Mouse (Mus musculus): ENCODE measurements around the gene Pinlyp. TPM values are rescaled to one million over a fixed set of nuclear protein-coding genes. Genes with fewer than 3 reads are reported as not detected.

Pinlyp gene
- polyA plus RNA-seq, 1 experiment from 2014 or later, result 6.8 TPM

DNA sequence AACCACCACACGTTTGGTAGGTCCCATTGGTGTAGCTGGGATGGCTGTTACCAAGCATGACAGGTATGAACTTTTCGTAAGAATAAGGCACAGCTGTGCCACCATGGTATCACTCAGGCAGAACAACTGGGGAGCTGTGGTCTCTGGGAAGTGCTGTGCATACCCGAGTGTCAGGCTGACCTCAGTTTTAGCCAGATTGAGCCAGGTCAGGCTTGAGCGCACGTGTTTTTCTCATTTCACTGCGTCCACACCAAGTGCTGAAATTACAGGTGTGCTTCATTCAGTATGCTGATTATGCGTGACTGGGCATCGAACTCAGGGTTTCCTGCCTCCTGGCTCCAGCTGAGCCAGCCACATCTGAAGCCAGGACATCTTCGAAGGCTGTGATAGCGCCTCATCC, 9.9 kb upstream of the Pinlyp start:
- no peaks in the 10 kb centered on the region for H3K27me3 ChIP-seq (replicated peaks)
- no peak overlapping the region for H3K4me2 ChIP-seq
- no peaks in the 10 kb centered on the region for H3K4me1 ChIP-seq
- H3K9me3 ChIP-seq, result no peaks in the 10 kb centered on the region
- no peak for ATAC-seq (ENCODE audit: insufficient read depth, low FRiP score, low read depth)
- 92% methylated on average over 10 of the region's 10 CpGs for WGBS
- no peak overlapping the region for H3K4me3 ChIP-seq (replicated peaks)
- peaks cover 29% of the 10 kb centered on the region for H3K36me3 ChIP-seq
- no peak overlapping the region for H3K27ac ChIP-seq
- H3K9ac ChIP-seq, result no peak overlapping the region

DNA sequence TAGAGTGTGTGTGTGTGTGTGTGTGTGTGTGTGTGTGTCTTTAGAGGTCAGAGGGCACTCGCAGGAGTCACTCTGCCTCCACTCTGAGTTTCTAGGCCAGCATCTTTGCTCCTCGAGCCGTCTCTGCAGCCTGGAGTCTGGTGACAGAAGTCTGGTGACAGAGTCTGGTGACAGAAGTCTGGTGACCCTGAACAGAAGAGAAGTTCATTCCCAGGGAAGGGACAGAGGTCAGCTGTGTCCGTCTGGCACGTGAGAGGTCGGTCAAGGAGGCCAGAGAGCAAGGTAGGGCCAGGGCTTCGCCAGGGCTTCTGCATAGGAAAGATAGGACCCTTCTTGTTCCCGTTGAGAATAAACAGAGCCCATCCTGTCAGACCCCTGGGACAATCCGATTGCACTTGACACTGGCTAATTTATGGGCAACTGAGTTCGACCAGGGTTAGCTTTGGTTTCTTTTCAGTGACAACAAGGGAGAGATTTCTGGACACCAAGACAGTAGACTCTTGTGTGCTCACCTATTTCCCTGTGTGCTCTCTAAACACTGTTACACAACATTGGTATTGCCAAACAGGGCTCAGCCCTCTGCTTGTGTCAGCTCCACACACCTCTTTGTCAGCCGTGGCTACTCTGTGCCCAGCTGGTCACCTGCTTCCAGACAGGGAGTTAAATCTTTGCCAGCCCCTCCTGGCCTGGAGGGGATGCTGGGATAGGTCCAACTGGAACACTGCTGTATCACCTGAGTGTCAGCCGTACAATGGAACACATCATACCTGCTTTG, 6.3 kb upstream of the Pinlyp start:
- WGBS, result 84% methylated on average over 12 of the region's 12 CpGs

DNA sequence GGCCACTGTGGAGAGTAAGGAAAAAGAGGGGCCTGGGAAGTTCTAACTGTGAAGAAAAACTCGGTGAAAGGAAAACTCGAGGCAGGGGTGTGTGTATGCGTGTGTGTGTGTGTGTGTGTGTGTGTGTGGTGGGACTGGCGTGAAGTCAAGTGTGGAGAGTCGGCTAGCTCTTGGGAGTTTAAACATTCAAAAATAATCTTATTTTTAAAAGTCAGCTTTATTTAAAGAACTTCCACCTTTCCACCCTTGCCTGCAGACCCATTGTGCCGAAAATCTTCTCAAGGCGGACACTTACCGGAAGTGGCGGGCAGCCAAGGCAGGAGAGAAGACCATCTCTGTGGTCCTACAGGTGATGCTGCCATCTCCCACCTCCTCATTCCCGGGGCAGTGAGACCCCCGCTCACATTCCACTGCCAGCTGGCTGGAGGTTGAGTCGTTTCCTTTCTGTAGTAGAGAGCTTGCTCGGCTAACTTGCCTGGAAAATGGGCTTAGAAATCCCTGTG, 1.7 kb upstream of the Pinlyp start:
- Histone ChIP-seq H3K36me3 (peaks cover 8% of the 10 kb centered on the region; the same call in 1 of the 2 replicates), H3K27ac (peak overlapping the region; percentile 72), H3K4me2 (peak overlapping the region; percentile 72), H3K27me3 (replicated peaks) (no peaks in the 10 kb centered on the region), H3K9me3 (no peaks in the 10 kb centered on the region), H3K4me1 (peaks cover 10% of the 10 kb centered on the region), H3K9ac (peak overlapping the region; percentile 83), H3K4me3 (replicated peaks) (peak overlapping the region; percentile 90)
- WGBS, result 19% methylated on average over 13 of the region's 13 CpGs
- no peak for ATAC-seq (ENCODE audit: insufficient read depth, low FRiP score, low read depth)

More for the DNA sequence above, 6.3 kb upstream of the Pinlyp start:
- Histone ChIP-seq H3K4me1 (peaks cover 6% of the 10 kb centered on the region), H3K4me2 (no peak overlapping the region), H3K27me3 (replicated peaks) (no peaks in the 10 kb centered on the region), H3K9me3 (no peaks in the 10 kb centered on the region), H3K9ac (no peak overlapping the region), H3K4me3 (replicated peaks) (no peak overlapping the region), H3K27ac (no peak overlapping the region), H3K36me3 (peaks cover 27% of the 10 kb centered on the region)
- no peak for ATAC-seq (ENCODE audit: insufficient read depth, low FRiP score, low read depth)

DNA sequence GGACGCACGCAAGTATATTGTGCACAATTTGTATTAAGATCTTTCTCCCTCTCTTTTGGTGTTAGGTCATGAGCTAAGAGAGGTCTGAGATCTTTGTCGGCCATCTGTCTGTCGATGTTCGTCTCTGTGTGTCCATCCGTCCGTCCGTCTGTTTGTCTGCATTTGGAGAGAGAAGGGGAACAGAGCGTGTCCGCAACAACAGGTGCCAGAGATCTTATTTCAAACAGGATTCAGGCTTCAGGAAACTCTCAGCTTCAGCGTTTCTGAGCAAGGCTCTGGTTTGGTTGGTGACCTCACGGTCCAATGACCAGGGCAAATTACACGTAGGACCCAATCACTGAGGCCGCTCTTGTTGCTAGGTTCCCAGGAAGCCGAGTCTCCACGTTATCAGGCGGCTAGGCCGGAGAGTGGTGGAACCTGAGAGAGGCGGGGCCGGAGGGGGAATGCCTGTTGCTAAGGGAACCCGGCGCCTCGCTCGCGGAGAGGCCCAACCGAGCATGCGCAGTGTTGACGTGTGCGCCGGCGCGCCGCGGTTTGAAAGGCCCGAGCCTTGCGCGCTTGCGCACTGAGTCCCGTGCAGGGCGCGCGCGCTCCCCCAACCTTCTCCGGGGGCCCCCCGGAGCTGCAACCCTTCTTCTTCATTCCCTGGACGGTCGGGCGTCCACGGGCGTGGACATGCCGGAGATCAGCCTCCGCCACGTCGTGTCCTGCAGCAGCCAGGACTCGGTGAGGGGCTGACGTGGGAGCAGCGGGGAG, 894 bp upstream of the Pinlyp start:
- H3K4me2 ChIP-seq, result peak overlapping the region; percentile 72
- peak; percentile 99 for ATAC-seq (ENCODE audit: insufficient read depth, low FRiP score, low read depth)

DNA sequence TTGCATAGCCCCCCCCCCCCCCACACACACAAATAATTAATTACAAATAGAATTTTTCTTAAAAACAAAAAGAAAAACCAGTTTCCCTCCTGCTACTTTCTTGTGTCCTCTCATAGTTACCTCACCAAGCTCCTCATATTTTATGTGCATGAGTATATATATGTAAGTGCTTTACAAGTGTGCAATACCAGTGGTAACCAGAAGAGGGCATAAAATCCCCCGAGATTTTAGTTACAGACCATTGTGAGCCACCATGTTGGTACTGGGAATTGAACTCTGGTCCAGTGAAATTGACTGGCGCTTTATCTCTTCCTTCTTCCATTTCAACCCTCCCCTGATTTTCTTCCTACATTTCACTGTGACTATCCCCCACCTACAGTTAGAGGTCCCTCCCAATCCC, 1.4 kb downstream of the Pinlyp start:
- H3K27ac ChIP-seq, result no peak overlapping the region
- no peak for ATAC-seq (ENCODE audit: insufficient read depth, low FRiP score, low read depth)

More for the DNA sequence above, 894 bp upstream of the Pinlyp start:
- Histone ChIP-seq H3K9me3 (no peaks in the 10 kb centered on the region), H3K4me3 (replicated peaks) (peak overlapping the region; percentile 90), H3K4me1 (peaks cover 10% of the 10 kb centered on the region), H3K9ac (peak overlapping the region; percentile 83), H3K27ac (peak overlapping the region; percentile 83), H3K36me3 (peaks cover 8% of the 10 kb centered on the region; the same call in 1 of the 2 replicates), H3K27me3 (replicated peaks) (no peaks in the 10 kb centered on the region)
- under 1% methylated on average over 57 of the region's 57 CpGs for WGBS

DNA sequence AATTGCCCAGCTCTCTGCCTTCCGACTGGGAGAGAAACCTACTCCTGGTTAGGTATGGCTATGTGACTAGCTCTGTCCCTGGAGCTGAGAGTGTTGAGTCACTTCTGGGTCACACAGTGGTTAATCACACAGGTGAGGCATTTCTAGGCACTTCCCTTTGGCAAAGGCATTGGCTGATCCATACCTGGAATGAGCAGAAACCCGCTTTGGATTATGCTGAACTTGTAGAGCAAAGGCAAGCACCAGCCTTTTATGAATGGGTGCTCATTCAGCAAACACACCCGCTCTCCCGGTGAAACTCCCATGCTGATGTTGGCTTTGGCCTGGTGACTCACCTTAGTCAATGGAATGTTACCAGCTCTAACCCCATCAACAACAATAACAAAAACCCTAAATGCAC, 6.2 kb downstream of the Pinlyp start:
- WGBS, result 80% methylated on average over 4 of the region's 4 CpGs
- Histone ChIP-seq H3K4me1 (no peaks in the 10 kb centered on the region), H3K36me3 (0 out of 2 replicates have a peak, but pooled peaks cover 6% of the 10 kb centered on the region), H3K9me3 (no peaks in the 10 kb centered on the region), H3K27me3 (replicated peaks) (no peaks in the 10 kb centered on the region), H3K27ac (peak overlapping the region; percentile 31; the same call in 1 of the 2 replicates), H3K4me2 (no peak overlapping the region), H3K4me3 (replicated peaks) (no peak overlapping the region), H3K9ac (no peak overlapping the region)
- 0 out of 2 replicates have a peak, but pooled peaks have one; percentile 32 for ATAC-seq (ENCODE audit: insufficient read depth, low FRiP score, low read depth)

More for the DNA sequence above, 1.4 kb downstream of the Pinlyp start:
- Histone ChIP-seq H3K27me3 (replicated peaks) (no peaks in the 10 kb centered on the region), H3K4me1 (peaks cover 10% of the 10 kb centered on the region), H3K36me3 (peaks cover 2% of the 10 kb centered on the region; the same call in 1 of the 2 replicates), H3K9ac (no peak overlapping the region), H3K4me2 (no peak overlapping the region), H3K4me3 (replicated peaks) (no peak overlapping the region), H3K9me3 (no peaks in the 10 kb centered on the region)
- 78% methylated on average over 2 of the region's 2 CpGs for WGBS

DNA sequence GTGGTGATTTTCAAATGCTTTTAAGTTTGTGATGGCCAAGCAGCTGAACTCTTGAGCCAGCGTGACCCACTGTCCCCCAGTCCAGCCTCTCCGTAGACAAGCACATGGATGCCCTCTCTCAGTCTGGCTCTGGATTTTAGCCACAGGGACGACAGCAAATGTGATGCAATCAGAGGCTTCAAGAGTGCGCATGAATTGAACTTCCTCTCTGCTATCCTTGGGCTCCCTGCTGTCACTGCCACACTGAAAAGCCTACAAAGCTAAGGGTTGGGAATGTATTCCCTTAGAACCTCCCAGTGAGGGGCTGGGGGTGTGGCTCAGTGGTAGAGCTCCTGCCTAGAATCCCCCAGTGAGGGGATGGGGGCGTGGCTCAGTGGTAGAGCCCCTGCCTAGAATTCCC, 7.2 kb downstream of the Pinlyp start:
- 72% methylated on average over 5 of the region's 5 CpGs for WGBS
- Histone ChIP-seq H3K4me1 (0 out of 2 replicates have a peak, but pooled peaks cover 4% of the 10 kb centered on the region), H3K27me3 (replicated peaks) (no peaks in the 10 kb centered on the region), H3K9ac (no peak overlapping the region), H3K36me3 (peaks cover 10% of the 10 kb centered on the region), H3K27ac (no peak overlapping the region), H3K4me3 (replicated peaks) (no peak overlapping the region), H3K4me2 (no peak overlapping the region), H3K9me3 (no peaks in the 10 kb centered on the region)
- no peak for ATAC-seq (ENCODE audit: insufficient read depth, low FRiP score, low read depth)

DNA sequence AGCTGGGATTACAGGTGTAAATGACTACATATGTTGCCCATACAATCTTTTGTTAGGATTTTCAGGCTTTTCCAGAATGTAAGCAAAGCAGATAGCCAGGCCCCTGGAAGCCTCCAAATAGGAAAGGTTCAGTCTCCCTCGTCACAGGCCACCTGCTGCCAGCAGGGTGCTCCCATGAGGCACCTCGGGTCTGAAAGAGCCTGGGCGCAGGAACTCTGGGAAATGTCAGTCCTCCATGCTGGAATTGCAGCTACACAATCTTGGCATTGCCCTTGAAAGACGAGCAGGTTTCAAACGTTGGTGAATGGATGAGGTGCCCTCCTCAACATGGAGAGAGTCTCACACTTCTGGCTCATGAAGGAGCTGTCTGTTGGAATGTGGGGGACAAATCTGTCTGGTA, 7.8 kb downstream of the Pinlyp start:
- Histone ChIP-seq H3K4me3 (replicated peaks) (no peak overlapping the region), H3K9me3 (no peaks in the 10 kb centered on the region), H3K36me3 (peaks cover 15% of the 10 kb centered on the region), H3K4me1 (0 out of 2 replicates have a peak, but pooled peaks cover 6% of the 10 kb centered on the region), H3K4me2 (no peak overlapping the region), H3K9ac (no peak overlapping the region), H3K27ac (no peak overlapping the region), H3K27me3 (replicated peaks) (no peaks in the 10 kb centered on the region)
- 30% methylated on average over 5 of the region's 5 CpGs for WGBS
- no peak for ATAC-seq (ENCODE audit: insufficient read depth, low FRiP score, low read depth)

DNA sequence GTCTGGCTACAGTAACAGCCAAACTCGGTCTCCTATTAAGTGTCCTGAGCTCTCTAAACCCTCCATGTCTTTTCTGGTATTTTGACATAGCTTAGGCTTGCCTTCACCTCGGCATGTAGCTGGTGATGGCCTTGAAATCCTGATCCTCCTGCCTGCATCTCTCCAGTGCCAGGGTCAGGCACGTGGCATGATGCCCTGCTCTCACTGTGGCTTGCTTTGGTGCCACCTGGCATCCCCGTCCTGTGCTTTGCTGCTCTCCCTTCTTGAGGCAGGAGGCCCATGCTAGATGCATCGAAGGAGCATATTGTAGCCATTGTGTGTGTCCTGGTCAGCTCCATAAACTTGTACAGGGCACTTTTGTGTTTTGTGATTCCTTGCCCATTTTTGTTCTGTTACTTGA, 8.3 kb downstream of the Pinlyp start:
- H3K9ac ChIP-seq, result no peak overlapping the region
- WGBS, result 71% methylated on average over 5 of the region's 5 CpGs
- H3K27ac ChIP-seq, result no peak overlapping the region
- peaks cover 7% of the 10 kb centered on the region; the same call in 1 of the 2 replicates for H3K4me1 ChIP-seq
- no peaks in the 10 kb centered on the region for H3K27me3 ChIP-seq (replicated peaks)
- ATAC-seq (ENCODE audit: insufficient read depth, low FRiP score, low read depth), result no peak
- no peak overlapping the region for H3K4me2 ChIP-seq
- no peak overlapping the region for H3K4me3 ChIP-seq (replicated peaks)
- H3K36me3 ChIP-seq, result peaks cover 18% of the 10 kb centered on the region
- no peaks in the 10 kb centered on the region for H3K9me3 ChIP-seq

DNA sequence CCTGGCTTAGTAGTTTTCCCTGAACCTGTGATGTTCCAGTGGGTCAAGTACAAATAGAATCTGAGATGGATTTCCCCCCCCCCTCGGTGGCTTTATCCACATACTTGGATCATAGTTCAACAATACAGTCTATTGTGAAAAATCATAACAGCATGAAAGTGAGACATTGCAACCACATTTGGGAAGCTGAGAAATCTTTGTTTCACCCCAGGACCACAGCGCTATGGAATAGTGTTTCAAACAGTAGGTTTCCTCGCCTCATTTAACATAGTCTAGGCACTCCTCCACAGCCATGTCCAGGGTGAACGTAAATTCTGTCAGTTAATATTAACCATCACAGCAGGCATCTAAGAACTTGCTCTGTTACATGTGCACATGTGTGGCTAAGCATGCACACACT, 8.8 kb downstream of the Pinlyp start:
- Histone ChIP-seq H3K4me1 (peaks cover 12% of the 10 kb centered on the region), H3K27me3 (replicated peaks) (no peaks in the 10 kb centered on the region), H3K4me2 (no peak overlapping the region), H3K4me3 (replicated peaks) (no peak overlapping the region), H3K9me3 (no peaks in the 10 kb centered on the region), H3K9ac (no peak overlapping the region), H3K27ac (no peak overlapping the region), H3K36me3 (peaks cover 18% of the 10 kb centered on the region)
- no peak for ATAC-seq (ENCODE audit: insufficient read depth, low FRiP score, low read depth)
- WGBS, result 79% methylated on average over 4 of the region's 4 CpGs

DNA sequence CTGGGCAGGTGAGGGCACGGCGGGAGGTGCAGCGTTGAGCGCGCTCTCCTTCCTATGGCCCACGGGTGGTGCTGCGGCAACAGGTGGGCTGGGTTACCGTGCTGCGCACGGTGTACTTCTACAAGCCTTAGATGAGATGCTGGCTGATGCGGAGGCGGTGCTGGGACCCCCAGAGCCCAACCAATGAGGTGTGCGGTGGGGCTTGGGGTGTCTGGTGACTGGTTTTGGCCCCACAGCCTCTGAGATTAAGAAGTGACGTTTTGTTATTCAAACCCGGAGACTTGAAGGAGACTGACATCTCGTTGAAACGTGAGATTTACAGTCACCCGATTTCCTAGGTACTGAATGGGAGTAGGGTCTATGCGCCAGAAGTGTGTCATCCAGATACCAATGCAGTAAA, 11.6 kb downstream of the Pinlyp start:
- H3K36me3 ChIP-seq, result peaks cover 18% of the 10 kb centered on the region
- no peak overlapping the region for H3K4me3 ChIP-seq (replicated peaks)
- H3K4me2 ChIP-seq, result no peak overlapping the region
- H3K4me1 ChIP-seq, result peaks cover 20% of the 10 kb centered on the region
- H3K9me3 ChIP-seq, result no peaks in the 10 kb centered on the region
- no peak overlapping the region for H3K27ac ChIP-seq
- H3K27me3 ChIP-seq (replicated peaks), result no peaks in the 10 kb centered on the region
- H3K9ac ChIP-seq, result no peak overlapping the region
- ATAC-seq (ENCODE audit: insufficient read depth, low FRiP score, low read depth), result no peak
- 60% methylated on average over 19 of the region's 19 CpGs for WGBS

DNA sequence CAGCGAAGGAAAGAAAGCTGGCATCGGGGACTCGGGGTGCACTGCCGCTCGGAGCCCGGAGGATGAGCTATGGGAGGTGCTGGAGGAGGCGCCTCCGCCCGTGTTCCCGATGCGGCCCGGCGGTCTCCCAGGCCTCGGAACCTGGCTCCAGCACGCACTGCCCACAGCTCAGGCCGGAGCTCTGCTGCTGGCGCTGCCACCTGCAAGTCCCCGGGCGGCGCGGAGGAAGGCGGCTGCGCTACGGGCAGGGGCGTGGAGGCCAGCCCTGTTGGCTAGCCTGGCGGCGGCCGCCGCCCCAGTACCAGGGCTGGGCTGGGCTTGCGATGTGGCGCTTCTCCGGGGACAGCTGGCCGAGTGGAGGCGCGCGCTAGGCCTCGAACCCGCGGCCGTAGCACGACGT, 12.1 kb downstream of the Pinlyp start:
- Histone ChIP-seq H3K27me3 (replicated peaks) (no peaks in the 10 kb centered on the region), H3K4me1 (peaks cover 23% of the 10 kb centered on the region), H3K36me3 (peaks cover 18% of the 10 kb centered on the region), H3K27ac (no peak overlapping the region), H3K9me3 (no peaks in the 10 kb centered on the region), H3K4me3 (replicated peaks) (no peak overlapping the region), H3K9ac (no peak overlapping the region), H3K4me2 (no peak overlapping the region)
- ATAC-seq (ENCODE audit: insufficient read depth, low FRiP score, low read depth), result no peak
- 67% methylated on average over 42 of the region's 42 CpGs for WGBS
